Mouse (Mus musculus) liver, embryonic 14.5 days (tissue): Measurements from ENCODE around the gene Gm3106. TPM values are rescaled to one million over a fixed set of nuclear protein-coding genes. Genes with fewer than 3 reads are reported as not detected.
"Not testable (repeated sequence)": the region's sequence is repeated elsewhere in the genome, so short reads cannot be mapped to it uniquely, and the experiment has no call there.

Source experiments
- ATAC-seq: fragments of 200-750 bp; cut with Nextera tagmentation; 2 replicates; pipeline ENCODE4 v1.8.0; 2017; ENCODE audit warnings: moderate number of reproducible peaks, mild to moderate bottlenecking, moderate library complexity; ENCODE audit not compliant: insufficient read depth
- DNase-seq, 3 experiments: peaks; one replicate each; pipeline ENCODE4 v3.0.0-alpha.2; 2012 to 2013; ENCODE audit warnings: low read depth in 3 of 3, low spot score in 3 of 3
- H3K27ac ChIP-seq: fragments of 300-500 bp; sonication (generic); 2 replicates; pipeline ENCODE4 v1.5.1; 2014; ENCODE audit warnings: moderate library complexity, mild to moderate bottlenecking, control low read depth, inconsistent platforms
- H3K27me3 ChIP-seq: fragments of 300-500 bp; sonication (generic); 2 replicates; pipeline ENCODE4 v1.6.1; 2014; ENCODE audit warnings: mild to moderate bottlenecking, low read length, moderate library complexity; ENCODE audit not compliant: control insufficient read depth, insufficient read depth
- H3K36me3 ChIP-seq: fragments of 300-500 bp; sonication (generic); replicated peaks from 2 replicates; pipeline ENCODE4 v1.6.1; 2014; ENCODE audit warnings: low read depth; ENCODE audit not compliant: control insufficient read depth, insufficient read depth
- H3K4me1 ChIP-seq, 2 experiments: fragments of 200-500 bp in 1 of 2; fragments of 300-500 bp in 1 of 2; sonication (generic) in 1 of 2; replicated peaks; 2 replicates each; pipeline ENCODE4 v1.6.1; 2012 to 2014; ENCODE audit warnings: antibody characterized with exemption in 1 of 2, inconsistent platforms in 1 of 2, low read length in 1 of 2; ENCODE audit not compliant: control insufficient read depth in 2 of 2, insufficient read depth in 2 of 2
- H3K4me2 ChIP-seq: fragments of 300-500 bp; sonication (generic); 2 replicates; pipeline ENCODE4 v1.6.1; 2014; ENCODE audit warnings: low read depth, mild to moderate bottlenecking, control low read depth, moderate library complexity
- H3K4me3 ChIP-seq, 2 experiments: fragments of 200-500 bp in 1 of 2; fragments of 300-500 bp in 1 of 2; sonication (generic) in 1 of 2; 2 replicates each; pipeline ENCODE4 v1.5.1; 2012 to 2014; ENCODE audit warnings: low read depth in 2 of 2, low read length in 2 of 2, mild to moderate bottlenecking in 2 of 2, control low read depth in 1 of 2, inconsistent platforms in 1 of 2, moderate library complexity in 1 of 2; ENCODE audit not compliant: insufficient read depth in 1 of 2
- H3K9ac ChIP-seq: fragments of 300-500 bp; sonication (generic); replicated peaks from 2 replicates; pipeline ENCODE4 v1.6.1; 2014; ENCODE audit warnings: mild to moderate bottlenecking, control low read depth, moderate library complexity
- H3K9me3 ChIP-seq: fragments of 300-500 bp; sonication (generic); 2 replicates; pipeline ENCODE4 v1.6.1; 2016; ENCODE audit warnings: low read length, mixed read lengths; ENCODE audit not compliant: control insufficient read depth
- WGBS: fragments of 180-500 bp; shearing (Covaris S2); extraction: QIAGEN DNeasy Blood & Tissue Kit; methylation state at CpG from one replicate; pipeline ENCODE4 v1.1.7; 2014; ENCODE audit not compliant: insufficient replicate concordance; 5-methylcytosine and 5-hydroxymethylcytosine counted together
- polyA plus RNA-seq, 2 experiments: library from polyadenylated mRNA; depleted of rRNA in 1 of 2; stranded (reverse) in 1 of 2; unstranded in 1 of 2; fragments of >200 nt; fragmentation: Nextera tagmentation in 1 of 2; extraction: Ambion mirVana in 1 of 2; gene quantifications; 2 replicates each; pipeline versions ENCODE4 v1.2.1 to v1.2.3; 2012 to 2014

The Gm3106 gene
- polyA plus RNA-seq (2012; rRNA removed) (not detected in 2 replicates), polyA plus RNA-seq (2014; fragmentation: Nextera tagmentation; extraction: Ambion mirVana) (not detected in 2 replicates)

- DNase-seq, H3K36me3 ChIP-seq: not testable (repeated sequence)
- no CpG with 5 or more reads among the region's 2 CpGs for WGBS
Observed at GRCm38 (mm10) chr5:94217705-94218104, at the start of gene Gm3106. Gm3106 (plus strand) TSS chr5:94218005.

More at GRCm38 (mm10) chr5:94217705-94218104, at the start of gene Gm3106:
- not testable (repeated sequence) for H3K4me3 ChIP-seq, H3K9ac ChIP-seq, H3K27me3 ChIP-seq, H3K27ac ChIP-seq, H3K4me1 ChIP-seq, ATAC-seq, H3K9me3 ChIP-seq, H3K4me2 ChIP-seq

Other genes starting within 250 kb of the Gm3106 start
- gene BC061212, start 147.5 kb upstream of the Gm3106 start, polyA plus RNA-seq (2012; rRNA removed): not detected in 2 replicates
- gene BC061212, start 147.5 kb upstream of the Gm3106 start, polyA plus RNA-seq (2014; fragmentation: Nextera tagmentation; extraction: Ambion mirVana): not detected in 2 replicates
- gene Gm6351, start 141.6 kb upstream of the Gm3106 start, polyA plus RNA-seq (2012; rRNA removed): not detected in 2 replicates
- not detected in 2 replicates for gene Gm6351, start 141.6 kb upstream of the Gm3106 start, polyA plus RNA-seq (2014; fragmentation: Nextera tagmentation; extraction: Ambion mirVana)
- not detected in 2 replicates for gene A430089I19Rik, start 88.8 kb downstream of the Gm3106 start, polyA plus RNA-seq (2012; rRNA removed)
- not detected in 2 replicates for gene A430089I19Rik, start 88.8 kb downstream of the Gm3106 start, polyA plus RNA-seq (2014; fragmentation: Nextera tagmentation; extraction: Ambion mirVana)
- gene Gm6502, start 96.4 kb downstream of the Gm3106 start, polyA plus RNA-seq (2012; rRNA removed): not detected in 2 replicates
- not detected in 2 replicates for gene Gm6502, start 96.4 kb downstream of the Gm3106 start, polyA plus RNA-seq (2014; fragmentation: Nextera tagmentation; extraction: Ambion mirVana)
- gene AA792892, start 121.7 kb downstream of the Gm3106 start, polyA plus RNA-seq (2012; rRNA removed): not detected in 2 replicates
- not detected in 2 replicates for gene AA792892, start 121.7 kb downstream of the Gm3106 start, polyA plus RNA-seq (2014; fragmentation: Nextera tagmentation; extraction: Ambion mirVana)
- not detected in 2 replicates for gene Gm7682, start 227.8 kb downstream of the Gm3106 start, polyA plus RNA-seq (2012; rRNA removed)
- gene Gm7682, start 227.8 kb downstream of the Gm3106 start, polyA plus RNA-seq (2014; fragmentation: Nextera tagmentation; extraction: Ambion mirVana): not detected in 2 replicates